Mouse (Mus musculus): ENCODE measurements around the gene Adcy2. TPM values are rescaled to one million over a fixed set of nuclear protein-coding genes. Genes with fewer than 3 reads are reported as not detected.

Adcy2 gene
- polyA plus RNA-seq, 1 experiment from 2014 or later: 4.2 TPM

DNA sequence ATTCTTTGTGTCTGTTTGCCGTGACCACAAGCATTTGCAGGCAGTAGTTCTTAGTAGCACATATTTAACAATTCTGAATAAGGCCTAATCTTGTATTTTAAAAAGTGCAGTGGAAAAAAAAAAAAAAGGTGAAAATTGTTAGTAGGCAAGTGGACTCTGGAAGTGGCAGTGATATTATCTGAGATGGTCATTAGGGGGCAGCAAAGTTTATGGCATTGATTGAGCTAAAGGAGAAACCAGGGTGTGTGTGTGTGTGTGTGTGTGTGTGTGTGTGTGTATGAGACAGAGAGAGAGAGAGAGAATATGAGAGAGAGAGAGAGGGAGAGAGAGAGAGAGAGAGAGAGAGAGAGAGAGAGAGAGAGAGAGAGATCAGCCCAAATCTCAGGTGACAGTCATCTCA is 405.5 kb downstream of the Adcy2 start:
- Histone ChIP-seq H3K9me3 (ENCODE audit: control insufficient read depth, low read length) (no peaks in the 10 kb centered on the region), H3K4me3 (replicated peaks; ENCODE audit: low read length) (no peak overlapping the region), H3K36me3 (ENCODE audit: control insufficient read depth, insufficient read depth) (peaks cover 33% of the 10 kb centered on the region), H3K27ac (ENCODE audit: low read length) (no peak overlapping the region), H3K27me3 (replicated peaks; ENCODE audit: control insufficient read depth, insufficient read depth, low read length) (no peaks in the 10 kb centered on the region), H3K4me2 (ENCODE audit: low read length) (no peak overlapping the region), H3K9ac (replicated peaks; ENCODE audit: low read depth, low read length) (no peak overlapping the region), H3K4me1 (replicated peaks; ENCODE audit: control insufficient read depth, insufficient read depth, low read length) (peaks cover 2% of the 10 kb centered on the region; the same call in 1 of the 2 replicates)
- 0 out of 2 replicates have a peak, but pooled peaks have one; percentile 24 for ATAC-seq
- 85% methylated on average over 1 of the region's 1 CpGs for WGBS

DNA sequence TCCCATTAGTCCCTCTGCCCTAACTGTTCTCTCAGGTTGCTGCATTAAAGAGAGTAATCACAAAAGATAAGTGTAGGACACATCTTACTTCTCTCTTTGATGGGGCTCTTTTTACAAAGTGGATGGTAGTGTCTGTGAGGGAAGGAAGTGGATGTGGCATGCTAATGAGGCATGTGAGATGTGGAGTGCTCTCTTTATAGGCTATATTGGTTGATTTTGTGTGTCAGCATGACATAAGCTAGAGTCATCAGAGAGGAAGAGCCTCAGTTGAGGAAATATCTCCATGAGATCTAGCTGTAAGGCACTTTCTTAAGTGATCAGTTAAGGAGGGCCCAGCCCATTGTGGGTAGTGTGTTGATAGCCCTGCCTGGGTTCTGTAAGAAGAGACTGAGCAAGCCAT is 411.0 kb downstream of the Adcy2 start:
- Histone ChIP-seq H3K36me3 (ENCODE audit: control insufficient read depth, insufficient read depth) (peaks cover 65% of the 10 kb centered on the region), H3K4me3 (replicated peaks; ENCODE audit: low read length) (no peak overlapping the region), H3K27ac (ENCODE audit: low read length) (no peak overlapping the region), H3K27me3 (replicated peaks; ENCODE audit: control insufficient read depth, insufficient read depth, low read length) (no peaks in the 10 kb centered on the region), H3K9me3 (ENCODE audit: control insufficient read depth, low read length) (no peaks in the 10 kb centered on the region), H3K4me2 (ENCODE audit: low read length) (no peak overlapping the region), H3K4me1 (replicated peaks; ENCODE audit: control insufficient read depth, insufficient read depth, low read length) (peaks cover 3% of the 10 kb centered on the region; the same call in 1 of the 2 replicates), H3K9ac (replicated peaks; ENCODE audit: low read depth, low read length) (no peak overlapping the region)
- ATAC-seq: no peak

DNA sequence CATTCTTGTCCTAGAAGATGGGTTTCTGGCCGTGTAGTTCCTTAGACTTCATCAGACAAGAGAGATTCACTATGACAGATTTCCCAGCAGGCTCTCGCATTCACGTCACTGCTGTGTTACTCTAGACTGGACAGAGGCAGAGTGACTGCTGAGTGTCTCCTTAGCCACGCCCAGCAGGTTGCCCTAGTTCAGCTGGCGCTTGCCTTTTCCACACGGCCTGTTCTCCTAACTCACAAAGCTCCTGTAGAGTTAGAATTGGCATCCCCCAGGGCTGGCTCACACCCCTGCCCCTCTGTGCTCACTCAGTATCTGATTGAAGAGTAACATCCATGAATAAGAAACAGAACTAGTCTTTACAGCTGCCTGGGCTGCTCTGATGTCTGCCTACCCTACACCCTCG is 413.9 kb downstream of the Adcy2 start:
- WGBS: 82% methylated on average over 7 of the region's 7 CpGs
- H3K9me3 ChIP-seq (ENCODE audit: control insufficient read depth, low read length): no peaks in the 10 kb centered on the region
- no peak overlapping the region for H3K4me3 ChIP-seq (replicated peaks; ENCODE audit: low read length)
- H3K9ac ChIP-seq (replicated peaks; ENCODE audit: low read depth, low read length): no peak overlapping the region
- H3K4me2 ChIP-seq (ENCODE audit: low read length): no peak overlapping the region
- peaks cover 49% of the 10 kb centered on the region for H3K36me3 ChIP-seq (ENCODE audit: control insufficient read depth, insufficient read depth)
- H3K4me1 ChIP-seq (replicated peaks; ENCODE audit: control insufficient read depth, insufficient read depth, low read length): peaks cover 20% of the 10 kb centered on the region
- ATAC-seq: no peak
- H3K27ac ChIP-seq (ENCODE audit: low read length): no peak overlapping the region
- no peaks in the 10 kb centered on the region for H3K27me3 ChIP-seq (replicated peaks; ENCODE audit: control insufficient read depth, insufficient read depth, low read length)

DNA sequence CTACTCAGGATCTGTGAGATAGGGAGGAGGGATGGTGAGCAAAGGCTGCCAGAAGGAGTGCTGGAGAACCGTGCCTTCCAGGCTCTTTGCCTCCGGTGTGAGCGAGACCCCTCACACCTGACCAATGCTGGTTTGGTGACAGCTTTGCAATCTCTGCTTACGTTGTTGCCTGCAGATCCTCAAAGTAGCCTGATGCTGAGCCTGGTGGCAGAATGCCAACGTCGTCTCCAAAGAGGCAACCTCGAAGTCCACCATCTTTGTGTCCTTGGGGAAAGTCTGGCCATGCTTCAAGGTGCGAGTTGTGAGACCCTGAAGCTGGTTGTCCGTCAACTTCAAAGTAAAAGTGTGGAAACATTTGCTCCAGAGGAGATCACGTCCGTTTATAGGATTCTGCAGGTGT is 415.4 kb downstream of the Adcy2 start:
- Histone ChIP-seq H3K9ac (replicated peaks; ENCODE audit: low read depth, low read length) (no peak overlapping the region), H3K27ac (ENCODE audit: low read length) (no peak overlapping the region), H3K4me1 (replicated peaks; ENCODE audit: control insufficient read depth, insufficient read depth, low read length) (peaks cover 23% of the 10 kb centered on the region), H3K9me3 (ENCODE audit: control insufficient read depth, low read length) (no peaks in the 10 kb centered on the region), H3K4me3 (replicated peaks; ENCODE audit: low read length) (no peak overlapping the region), H3K4me2 (ENCODE audit: low read length) (no peak overlapping the region), H3K36me3 (ENCODE audit: control insufficient read depth, insufficient read depth) (peaks cover 37% of the 10 kb centered on the region), H3K27me3 (replicated peaks; ENCODE audit: control insufficient read depth, insufficient read depth, low read length) (no peaks in the 10 kb centered on the region)
- no peak for ATAC-seq
- 93% methylated on average over 11 of the region's 11 CpGs for WGBS

DNA sequence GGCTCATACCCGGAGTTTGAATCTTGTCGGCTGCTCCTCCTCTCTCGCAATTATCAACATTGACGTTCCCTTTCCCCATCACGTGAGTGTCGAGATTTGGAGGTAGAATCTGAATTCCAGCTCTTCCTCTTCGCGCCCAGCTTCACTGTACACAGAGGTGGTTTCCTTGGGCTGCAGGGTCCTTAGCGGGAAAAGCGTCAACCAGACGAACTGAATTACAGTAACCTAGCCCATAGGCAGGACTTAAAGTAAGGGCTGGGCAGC is 416.9 kb downstream of the Adcy2 start:
- WGBS: 0% methylated on average over 11 of the region's 11 CpGs
- peak; percentile 9 for ATAC-seq
- peak overlapping the region; percentile 82 for H3K27ac ChIP-seq (ENCODE audit: low read length)
- peak overlapping the region; percentile 73 for H3K4me2 ChIP-seq (ENCODE audit: low read length)
- H3K4me3 ChIP-seq (replicated peaks; ENCODE audit: low read length): peak overlapping the region; percentile 89
- peaks cover 23% of the 10 kb centered on the region for H3K4me1 ChIP-seq (replicated peaks; ENCODE audit: control insufficient read depth, insufficient read depth, low read length)
- no peaks in the 10 kb centered on the region for H3K27me3 ChIP-seq (replicated peaks; ENCODE audit: control insufficient read depth, insufficient read depth, low read length)
- H3K36me3 ChIP-seq (ENCODE audit: control insufficient read depth, insufficient read depth): peaks cover 22% of the 10 kb centered on the region
- no peaks in the 10 kb centered on the region for H3K9me3 ChIP-seq (ENCODE audit: control insufficient read depth, low read length)
- H3K9ac ChIP-seq (replicated peaks; ENCODE audit: low read depth, low read length): peak overlapping the region; percentile 82

DNA sequence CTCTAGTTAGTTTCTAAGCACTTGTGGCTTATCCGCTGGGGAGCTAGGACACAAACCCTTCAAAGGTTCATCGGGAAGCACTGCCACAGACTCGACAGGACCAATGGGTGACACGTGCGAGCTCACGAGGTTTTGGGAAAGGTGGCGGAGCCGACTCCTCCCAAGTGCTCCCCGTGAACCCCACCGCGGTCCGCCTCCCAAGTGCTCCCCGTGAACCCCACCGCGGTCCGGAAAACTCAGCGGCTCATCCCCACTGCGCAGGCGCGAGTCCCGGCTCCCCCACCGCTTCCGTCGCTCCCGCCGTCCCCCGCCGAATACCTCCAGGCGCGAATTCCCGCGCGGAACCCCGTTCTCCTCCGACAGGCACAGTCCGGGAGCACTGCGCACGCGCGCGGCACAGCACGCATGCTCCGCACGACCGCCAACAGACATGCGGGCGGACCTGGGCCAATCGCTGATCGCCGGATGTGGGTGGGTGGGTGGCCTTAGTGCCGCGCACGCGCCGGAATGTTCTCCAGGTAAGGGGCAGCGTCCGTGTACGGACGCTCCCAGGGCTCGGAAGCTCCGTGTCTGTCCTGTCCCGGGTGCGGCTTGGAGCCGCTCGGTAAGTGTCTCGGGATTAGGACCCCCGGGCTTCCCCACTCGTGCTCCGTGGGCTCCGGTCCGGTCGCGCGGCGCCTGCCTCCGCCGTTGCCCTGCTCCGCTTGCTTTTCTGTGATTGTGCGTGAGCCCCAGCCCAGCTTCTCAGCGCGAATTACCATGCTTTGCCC is 417.4 kb downstream of the Adcy2 start, which contains the start of the genes Mtrr and Fastkd3:
Mtrr (minus strand) TSS at position 403 of the 770 bp plus-strand sequence.
Fastkd3 (plus strand) TSS at position 488 of the 770 bp plus-strand sequence.
- under 1% methylated on average over 81 of the region's 81 CpGs for WGBS
- peak within 1 kb of the TSS; percentile 82 for H3K9ac ChIP-seq (replicated peaks; ENCODE audit: low read depth, low read length)
- peak; percentile 100 for ATAC-seq
- H3K4me3 ChIP-seq (replicated peaks; ENCODE audit: low read length): peak within 1 kb of the TSS; percentile 89
- peaks cover 23% of the 10 kb centered on the region for H3K4me1 ChIP-seq (replicated peaks; ENCODE audit: control insufficient read depth, insufficient read depth, low read length)
- H3K27me3 ChIP-seq (replicated peaks; ENCODE audit: control insufficient read depth, insufficient read depth, low read length): no peaks in the 10 kb centered on the region
- peak within 1 kb of the TSS; percentile 84 for H3K4me2 ChIP-seq (ENCODE audit: low read length)
- H3K27ac ChIP-seq (ENCODE audit: low read length): peak within 1 kb of the TSS; percentile 82
- H3K36me3 ChIP-seq (ENCODE audit: control insufficient read depth, insufficient read depth): peaks cover 24% of the 10 kb centered on the region
- H3K9me3 ChIP-seq (ENCODE audit: control insufficient read depth, low read length): no peaks in the 10 kb centered on the region

DNA sequence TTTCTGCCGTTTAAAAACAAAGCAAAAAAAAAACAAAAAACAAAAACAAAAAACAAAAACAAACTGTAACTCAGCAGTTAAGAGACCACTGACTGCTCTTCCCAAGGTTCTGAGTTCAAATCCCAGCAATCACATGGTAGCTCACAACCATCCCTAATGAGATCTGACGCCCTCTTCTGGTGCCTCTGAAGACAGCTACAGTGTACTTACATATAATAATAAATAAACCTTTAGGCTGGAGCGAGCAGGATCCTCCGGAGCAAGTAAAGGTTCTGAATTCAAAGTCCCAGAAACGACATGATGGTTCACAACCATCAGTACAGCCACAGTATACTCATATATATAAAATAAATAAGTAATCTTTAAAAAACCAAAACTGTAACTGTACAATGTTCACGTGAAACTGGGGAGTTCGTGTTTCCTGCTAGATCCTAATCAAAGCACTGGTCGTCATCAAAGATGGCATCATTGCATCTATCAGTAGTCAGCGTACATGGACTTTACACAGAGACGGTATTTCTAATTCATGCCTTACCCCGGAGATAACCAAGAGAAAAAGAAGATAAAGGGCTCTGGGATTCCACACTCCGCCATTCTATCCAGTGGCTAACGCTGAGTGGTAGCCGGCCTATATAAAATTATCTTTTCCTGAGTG is 418.1 kb downstream of the Adcy2 start:
- Histone ChIP-seq H3K9ac (replicated peaks; ENCODE audit: low read depth, low read length) (peak overlapping the region; percentile 66), H3K4me2 (ENCODE audit: low read length) (peak overlapping the region; percentile 84), H3K27ac (ENCODE audit: low read length) (peak overlapping the region; percentile 55), H3K4me3 (replicated peaks; ENCODE audit: low read length) (peak overlapping the region; percentile 89), H3K27me3 (replicated peaks; ENCODE audit: control insufficient read depth, insufficient read depth, low read length) (no peaks in the 10 kb centered on the region), H3K36me3 (ENCODE audit: control insufficient read depth, insufficient read depth) (peaks cover 20% of the 10 kb centered on the region), H3K4me1 (replicated peaks; ENCODE audit: control insufficient read depth, insufficient read depth, low read length) (peaks cover 23% of the 10 kb centered on the region), H3K9me3 (ENCODE audit: control insufficient read depth, low read length) (no peaks in the 10 kb centered on the region)
- 27% methylated on average over 14 of the region's 14 CpGs for WGBS
- ATAC-seq: no peak

DNA sequence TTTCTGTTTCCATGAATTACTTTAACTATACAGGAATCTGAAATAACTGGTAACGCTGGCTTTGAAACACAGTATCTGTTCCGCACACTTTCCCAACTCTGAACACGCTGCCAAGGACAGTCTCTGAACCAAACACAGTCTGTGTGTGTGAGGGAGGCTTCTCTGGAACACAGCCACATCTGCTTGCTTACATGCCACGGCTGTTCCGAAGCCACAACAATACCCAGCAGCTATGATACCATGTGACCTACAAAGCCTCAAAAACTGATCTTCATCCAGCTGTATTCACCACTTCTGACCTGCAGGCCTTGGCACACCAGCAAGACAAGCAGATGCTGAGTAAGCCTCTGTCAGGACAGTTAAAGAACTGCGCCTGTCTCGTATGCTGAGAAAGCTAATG is 421.4 kb downstream of the Adcy2 start:
- no peaks in the 10 kb centered on the region for H3K27me3 ChIP-seq (replicated peaks; ENCODE audit: control insufficient read depth, insufficient read depth, low read length)
- ATAC-seq: no peak
- WGBS: 79% methylated on average over 7 of the region's 7 CpGs
- no peak overlapping the region for H3K4me3 ChIP-seq (replicated peaks; ENCODE audit: low read length)
- H3K4me2 ChIP-seq (ENCODE audit: low read length): no peak overlapping the region
- H3K36me3 ChIP-seq (ENCODE audit: control insufficient read depth, insufficient read depth): 0 out of 2 replicates have a peak, but pooled peaks cover 8% of the 10 kb centered on the region
- H3K4me1 ChIP-seq (replicated peaks; ENCODE audit: control insufficient read depth, insufficient read depth, low read length): peaks cover 16% of the 10 kb centered on the region
- no peaks in the 10 kb centered on the region for H3K9me3 ChIP-seq (ENCODE audit: control insufficient read depth, low read length)
- H3K27ac ChIP-seq (ENCODE audit: low read length): no peak overlapping the region
- no peak overlapping the region for H3K9ac ChIP-seq (replicated peaks; ENCODE audit: low read depth, low read length)

DNA sequence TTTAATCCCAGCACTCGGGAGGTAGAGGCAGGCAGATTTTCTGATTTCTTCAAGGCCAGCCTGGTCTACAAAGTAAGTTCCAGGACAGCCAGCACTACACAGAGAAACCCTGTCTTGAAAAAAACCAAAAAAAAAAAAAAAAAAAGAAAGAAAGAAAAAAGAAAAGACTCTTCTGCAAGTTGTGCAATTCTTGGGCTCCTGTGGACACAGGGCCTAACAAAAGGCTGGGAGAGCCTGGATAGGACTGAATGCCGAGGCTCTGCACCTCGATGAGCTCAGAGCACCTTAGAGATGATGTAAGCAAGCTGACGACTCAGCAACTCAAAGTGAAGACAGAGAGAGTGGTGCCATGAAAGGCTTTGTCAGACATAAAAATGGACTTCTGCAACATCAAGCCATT is 424.9 kb downstream of the Adcy2 start:
- 76% methylated on average over 4 of the region's 4 CpGs for WGBS
- Histone ChIP-seq H3K27me3 (replicated peaks; ENCODE audit: control insufficient read depth, insufficient read depth, low read length) (no peaks in the 10 kb centered on the region), H3K4me2 (ENCODE audit: low read length) (no peak overlapping the region), H3K36me3 (ENCODE audit: control insufficient read depth, insufficient read depth) (peaks cover 19% of the 10 kb centered on the region), H3K9me3 (ENCODE audit: control insufficient read depth, low read length) (no peaks in the 10 kb centered on the region), H3K4me3 (replicated peaks; ENCODE audit: low read length) (no peak overlapping the region), H3K9ac (replicated peaks; ENCODE audit: low read depth, low read length) (no peak overlapping the region), H3K27ac (ENCODE audit: low read length) (no peak overlapping the region), H3K4me1 (replicated peaks; ENCODE audit: control insufficient read depth, insufficient read depth, low read length) (no peaks in the 10 kb centered on the region)
- no peak for ATAC-seq
